Mouse (Mus musculus) hindbrain, postnatal 0 days (tissue): ENCODE measurements at regions not wholly inside any gene's neighbourhood (a gene's known extent, or its start where the extent isn't known, plus 50 kb on each side); places are given as distances from the start of the nearest gene placed in this dataset.
A peak's percentile ranks its signal among the peaks of the same experiment; 100 is the strongest.

Experiments used
- ATAC-seq: fragments of 200-750 bp; cut with Nextera tagmentation; 2 replicates; pipeline ENCODE4 v1.8.0; 2017; ENCODE audit warnings: mild to moderate bottlenecking, moderate TSS enrichment, moderate library complexity
- DNase-seq: peaks from one replicate; pipeline ENCODE4 v3.0.0-alpha.2; 2015; ENCODE audit warnings: low spot score
- H3K27ac ChIP-seq: fragments of 300-500 bp; sonication (generic); 2 replicates; pipeline ENCODE4 v1.5.1; 2014; ENCODE audit warnings: mild to moderate bottlenecking
- H3K27me3 ChIP-seq: fragments of 300-500 bp; sonication (generic); 2 replicates; pipeline ENCODE4 v1.6.1; 2014; ENCODE audit warnings: low read length, mixed read lengths; ENCODE audit not compliant: insufficient read depth
- H3K36me3 ChIP-seq: fragments of 300-500 bp; sonication (generic); 2 replicates; pipeline ENCODE4 v1.6.1; 2014; ENCODE audit warnings: low read length, mixed read lengths; ENCODE audit not compliant: insufficient read depth
- H3K4me1 ChIP-seq: fragments of 300-500 bp; sonication (generic); 2 replicates; pipeline ENCODE4 v1.6.1; 2014; ENCODE audit warnings: antibody characterized with exemption, low read length, mixed read lengths; ENCODE audit not compliant: insufficient read depth
- H3K4me2 ChIP-seq: fragments of 300-500 bp; sonication (generic); 2 replicates; pipeline ENCODE4 v1.6.1; 2014; ENCODE audit warnings: low read depth, mild to moderate bottlenecking, low read length, moderate library complexity, mixed read lengths
- H3K4me3 ChIP-seq: fragments of 300-500 bp; sonication (generic); 2 replicates; pipeline ENCODE4 v1.5.1; 2014; ENCODE audit warnings: low read length
- H3K9ac ChIP-seq: fragments of 300-500 bp; sonication (generic); replicated peaks from 2 replicates; pipeline ENCODE4 v1.6.1; 2014; ENCODE audit warnings: mild to moderate bottlenecking, low read length, moderate library complexity, mixed read lengths
- H3K9me3 ChIP-seq: fragments of 300-500 bp; sonication (generic); 2 replicates; pipeline ENCODE4 v1.6.1; 2016; ENCODE audit warnings: low read length, mixed read lengths
- CTCF ChIP-seq: IDR thresholded peaks from 2 replicates; pipeline ENCODE4 v1.5.1; 2016; ENCODE audit warnings: antibody characterized with exemption, control low read depth, low read depth
- WGBS: fragments of 180-500 bp; shearing (Covaris S2); extraction: QIAGEN DNeasy Blood & Tissue Kit; methylation state at CpG from one replicate; pipeline ENCODE4 v1.1.7; 2014; 5-methylcytosine and 5-hydroxymethylcytosine counted together

- Histone ChIP-seq H3K9me3 (no peaks in the 10 kb centered on the region), H3K36me3 (no peaks in the 10 kb centered on the region), H3K27me3 (no peaks in the 10 kb centered on the region), H3K4me3 (no peak overlapping the region), H3K9ac (no peak overlapping the region), H3K27ac (no peak overlapping the region), H3K4me1 (no peaks in the 10 kb centered on the region), H3K4me2 (no peak overlapping the region)
- DNase-seq, result no peak
- WGBS, result 77% methylated on average over 9 of the region's 9 CpGs
- TF ChIP-seq CTCF, result peak; percentile 25; the same call in 1 of the 2 replicates
- ATAC-seq, result no peak
Measured at GRCm38 (mm10) chr1:151065090-151065567, 71.9 kb upstream of the Hmcn1 start.

GRCm38 (mm10) chr1:151066379-151067128 lies 73.3 kb upstream of the Hmcn1 start:
- Histone ChIP-seq H3K27me3 (no peaks in the 10 kb centered on the region), H3K9ac (no peak overlapping the region), H3K36me3 (no peaks in the 10 kb centered on the region), H3K27ac (no peak overlapping the region), H3K9me3 (no peaks in the 10 kb centered on the region), H3K4me3 (no peak overlapping the region), H3K4me2 (no peak overlapping the region), H3K4me1 (no peaks in the 10 kb centered on the region)
- peak; percentile 51; the same call in 1 of the 2 replicates for ATAC-seq
- WGBS, result 56% methylated on average over 15 of the region's 15 CpGs
- DNase-seq, result no peak
- TF ChIP-seq CTCF, result peak; percentile 14; the same call in 1 of the 2 replicates

- H3K27me3 ChIP-seq, result no peaks in the 10 kb centered on the region
- ATAC-seq (no peak), DNase-seq (no peak)
- no peak overlapping the region for H3K4me3 ChIP-seq
- H3K27ac ChIP-seq, result no peak overlapping the region
- H3K36me3 ChIP-seq, result no peaks in the 10 kb centered on the region
- H3K4me1 ChIP-seq, result no peaks in the 10 kb centered on the region
- no peak overlapping the region for H3K9ac ChIP-seq
- WGBS, result 82% methylated on average over 16 of the region's 16 CpGs
- no peaks in the 10 kb centered on the region for H3K9me3 ChIP-seq
- no peak overlapping the region for H3K4me2 ChIP-seq
- TF ChIP-seq CTCF, result no peak
Measured at GRCm38 (mm10) chr1:151074508-151075314, 81.5 kb upstream of the Hmcn1 start.

- DNase-seq (no peak), ATAC-seq (no peak)
- Histone ChIP-seq H3K36me3 (no peaks in the 10 kb centered on the region), H3K9me3 (no peaks in the 10 kb centered on the region), H3K27me3 (no peaks in the 10 kb centered on the region), H3K9ac (no peak overlapping the region), H3K27ac (no peak overlapping the region), H3K4me2 (no peak overlapping the region), H3K4me3 (no peak overlapping the region), H3K4me1 (no peaks in the 10 kb centered on the region)
- TF ChIP-seq CTCF, result no peak
- 90% methylated on average over 6 of the region's 6 CpGs for WGBS
Measured at GRCm38 (mm10) chr1:151075541-151075940, 82.3 kb upstream of the Hmcn1 start.

- Histone ChIP-seq H3K27ac (no peak overlapping the region), H3K4me2 (no peak overlapping the region), H3K27me3 (no peaks in the 10 kb centered on the region), H3K4me3 (no peak overlapping the region), H3K36me3 (no peaks in the 10 kb centered on the region), H3K9me3 (no peaks in the 10 kb centered on the region), H3K9ac (no peak overlapping the region), H3K4me1 (no peaks in the 10 kb centered on the region)
- WGBS, result 34% methylated on average over 16 of the region's 16 CpGs
- TF ChIP-seq CTCF, result peak; percentile 96
- peak; percentile 87 for DNase-seq
- peak; percentile 79 for ATAC-seq
Measured at GRCm38 (mm10) chr1:151078909-151079522, 85.8 kb upstream of the Hmcn1 start.

- Histone ChIP-seq H3K36me3 (no peaks in the 10 kb centered on the region), H3K4me2 (no peak overlapping the region), H3K9ac (no peak overlapping the region), H3K27ac (no peak overlapping the region), H3K9me3 (no peaks in the 10 kb centered on the region), H3K27me3 (no peaks in the 10 kb centered on the region), H3K4me3 (no peak overlapping the region), H3K4me1 (no peaks in the 10 kb centered on the region)
- ATAC-seq (no peak), DNase-seq (no peak)
- 84% methylated on average over 15 of the region's 15 CpGs for WGBS
- no peak for TF ChIP-seq CTCF
Measured at GRCm38 (mm10) chr1:151079614-151080360, 86.6 kb upstream of the Hmcn1 start.
